Mouse (Mus musculus) heart, postnatal 36 days (tissue): ENCODE measurements at regions not wholly inside any gene's neighbourhood (a gene's known extent, or its start where the extent isn't known, plus 50 kb on each side); places are given as distances from the start of the nearest gene placed in this dataset.

Experiments used
- DNase-seq, 2 experiments: peaks; one replicate each; pipeline ENCODE4 v3.0.0; 2021 to 2022
- intact Hi-C: fragments of 180-260 bp; cut with DNase I; formaldehyde crosslinking; loops from one replicate; pipeline ENCODE4 v1.15.1; 2025

GRCm38 (mm10) chr9:61537316-61538189 is 165.4 kb downstream of the Tle3 start:
- DNase-seq = no peak
- intact Hi-C loops = no loop called here

DNA sequence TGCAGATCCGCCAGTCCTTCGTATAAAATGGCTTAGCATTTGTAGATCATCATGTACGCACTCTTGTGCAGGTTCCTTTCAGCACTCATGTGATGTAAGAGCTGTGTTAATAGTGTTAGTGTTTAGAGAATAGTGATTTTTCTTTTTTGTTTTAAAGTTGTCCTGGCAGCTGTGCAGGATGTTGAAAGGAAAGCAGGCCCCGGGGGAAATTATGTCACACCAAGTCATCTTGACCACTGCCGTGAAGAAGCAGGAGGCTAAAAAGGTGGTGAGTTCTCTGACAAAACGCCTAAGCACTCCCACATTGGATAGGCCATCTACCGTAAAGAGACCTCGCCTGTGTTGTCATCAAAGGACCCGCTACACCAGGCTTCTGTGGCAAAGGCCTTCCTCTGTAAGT is 161.1 kb downstream of the Tle3 start:
- DNase-seq = no peak

DNA sequence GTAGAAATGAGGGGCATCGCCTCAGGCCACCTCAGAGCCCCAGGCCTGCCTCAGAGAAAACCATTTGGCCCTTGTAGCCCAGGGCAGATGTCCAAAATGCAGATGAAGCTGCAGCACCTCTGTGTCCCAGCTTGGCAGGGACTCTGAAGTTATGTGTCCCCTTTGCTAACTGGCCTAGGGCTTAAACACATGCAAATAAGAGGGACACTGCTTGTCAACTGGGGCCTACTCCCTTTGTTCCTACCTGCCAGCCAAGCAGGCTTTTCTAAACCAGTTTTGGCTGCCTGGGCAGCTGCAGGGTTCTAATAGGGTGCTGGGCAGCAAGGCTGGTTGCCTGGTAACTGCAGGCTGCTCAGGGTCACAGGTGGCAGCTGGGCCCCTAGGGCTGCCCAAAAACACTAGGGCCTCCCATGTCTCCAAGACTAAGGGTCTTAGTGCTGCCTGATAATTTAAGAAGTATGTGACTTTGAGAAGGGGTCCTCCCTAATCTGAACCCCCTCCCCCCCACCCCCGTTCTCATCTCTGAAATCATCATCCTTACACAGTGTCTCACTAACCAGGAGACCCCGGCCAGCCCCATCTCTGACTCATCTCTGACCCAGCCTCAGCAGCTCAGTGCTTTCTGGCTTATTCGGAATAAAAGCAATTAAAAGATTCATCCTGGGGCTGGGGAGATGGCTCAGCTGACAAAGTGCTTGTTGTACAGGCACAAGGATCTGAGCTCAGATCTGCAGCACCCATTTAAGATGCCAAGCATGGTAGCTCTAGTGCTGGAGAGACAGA is 158.3 kb downstream of the Tle3 start:
- intact Hi-C loops = no loop called here
- DNase-seq = no peak

More for the DNA sequence above, 161.1 kb downstream of the Tle3 start:
- intact Hi-C loops = no loop called here

DNA sequence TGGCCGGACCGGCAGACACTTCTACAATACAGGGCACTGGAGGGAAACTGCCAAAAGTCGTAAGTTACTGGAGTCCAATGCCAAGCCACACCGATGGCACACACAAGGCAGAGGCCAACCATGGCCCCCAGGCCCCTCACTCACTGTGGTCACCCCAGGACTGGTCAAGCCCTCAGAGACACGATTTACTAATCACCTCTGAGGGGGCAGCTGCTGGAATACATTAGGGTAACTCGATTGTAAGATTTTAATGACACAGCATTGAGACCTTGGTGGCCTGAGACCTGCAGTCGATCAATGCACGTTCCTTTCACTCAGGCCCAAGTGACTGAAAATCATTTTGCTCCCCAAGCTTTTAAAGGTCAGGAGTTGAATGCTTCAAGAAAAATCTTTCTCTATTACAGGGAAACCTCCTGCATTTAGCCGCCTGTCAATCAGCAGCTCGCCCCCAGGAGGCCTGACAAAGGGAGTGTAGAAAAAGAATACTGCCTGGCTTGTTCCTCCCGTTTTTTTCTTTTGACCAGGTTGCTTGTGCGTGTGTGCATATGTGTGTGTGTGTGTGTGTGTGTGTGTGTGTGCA is 156.2 kb downstream of the Tle3 start:
- no peak for DNase-seq
- intact Hi-C loops = no loop called here

GRCm38 (mm10) chr9:61527491-61528056 is 155.4 kb downstream of the Tle3 start:
- DNase-seq = peak in 1 of 2 experiments; percentile 10
- intact Hi-C loops = no loop called here

DNA sequence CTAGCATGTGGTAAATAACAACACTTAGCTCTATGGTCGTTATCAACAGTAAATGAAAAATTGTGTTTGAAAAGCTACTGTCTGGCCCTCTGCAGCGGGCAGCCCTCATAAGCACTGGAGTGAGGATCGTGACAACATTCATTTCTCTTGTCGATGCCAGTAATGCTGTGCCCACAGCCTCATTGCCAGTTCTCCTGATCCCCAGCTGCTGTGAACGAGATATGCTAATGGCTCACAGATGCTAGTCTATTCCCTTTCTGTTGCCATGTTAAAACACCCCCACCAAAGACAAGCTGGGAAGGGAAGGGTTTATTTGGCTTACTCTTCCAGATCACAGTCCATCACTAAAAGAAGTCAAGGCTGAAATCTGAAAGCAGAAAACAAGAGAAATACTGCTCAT is 148.0 kb downstream of the Tle3 start:
- no peak for DNase-seq
- intact Hi-C loops = no loop called here

- no peak for DNase-seq
- intact Hi-C loops = no loop called here
These were observed 145.7 kb downstream of the Tle3 start for GRCm38 (mm10) chr9:61517906-61518305.

DNA sequence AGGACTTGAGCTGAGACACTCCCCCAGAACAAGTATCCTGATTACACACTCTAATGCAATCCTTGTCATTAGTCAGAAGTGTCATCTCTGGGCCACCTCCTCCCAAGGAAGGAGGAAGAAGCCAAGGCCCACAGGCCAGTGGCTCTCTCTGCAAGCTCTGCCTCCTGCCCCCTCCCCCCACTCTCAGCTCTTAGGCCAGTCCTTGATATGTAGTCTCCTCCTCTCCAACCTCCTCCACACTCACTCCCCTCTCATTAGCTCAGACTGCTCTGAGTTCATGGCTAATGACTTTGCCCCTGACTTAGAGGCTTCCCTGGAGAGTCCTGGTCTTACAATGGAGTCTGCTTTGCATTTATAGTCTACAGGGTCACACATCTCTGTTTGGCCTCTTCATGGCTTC is 139.3 kb downstream of the Tle3 start:
- intact Hi-C loops = no loop called here
- no peak for DNase-seq

DNA sequence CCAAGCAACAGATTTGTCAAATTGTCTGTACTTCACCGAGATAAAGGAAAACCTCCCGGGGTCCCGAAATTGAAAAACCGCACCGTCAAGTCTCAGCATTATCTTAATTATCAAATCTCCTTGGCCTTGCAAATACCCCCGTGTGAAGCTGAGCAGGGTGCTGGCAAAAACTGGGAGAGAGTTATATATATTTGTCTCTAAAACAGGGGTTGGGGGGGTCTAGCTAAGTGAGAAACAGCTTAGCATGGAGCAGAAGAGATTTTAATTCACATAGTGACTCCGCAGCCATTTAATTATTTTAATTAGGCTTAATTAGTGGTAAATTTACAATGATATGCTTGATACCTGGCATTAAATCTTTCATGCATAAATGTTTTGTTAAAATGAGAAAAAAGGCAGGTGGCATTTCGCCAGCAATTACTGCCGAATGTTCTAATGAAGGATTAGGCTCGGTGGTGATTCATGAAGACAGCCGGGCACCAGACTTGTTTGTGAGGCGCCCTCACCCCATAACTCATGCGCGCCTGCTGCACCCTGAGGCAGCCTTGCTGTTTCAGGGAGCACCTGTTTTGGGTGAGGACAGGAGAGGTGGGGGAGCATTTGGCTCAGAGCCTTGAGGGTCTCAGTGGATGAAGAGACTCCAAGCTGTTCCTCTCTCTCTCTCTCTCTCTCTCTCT is 138.2 kb downstream of the Tle3 start:
- DNase-seq = no peak
- intact Hi-C loops = no loop called here

DNA sequence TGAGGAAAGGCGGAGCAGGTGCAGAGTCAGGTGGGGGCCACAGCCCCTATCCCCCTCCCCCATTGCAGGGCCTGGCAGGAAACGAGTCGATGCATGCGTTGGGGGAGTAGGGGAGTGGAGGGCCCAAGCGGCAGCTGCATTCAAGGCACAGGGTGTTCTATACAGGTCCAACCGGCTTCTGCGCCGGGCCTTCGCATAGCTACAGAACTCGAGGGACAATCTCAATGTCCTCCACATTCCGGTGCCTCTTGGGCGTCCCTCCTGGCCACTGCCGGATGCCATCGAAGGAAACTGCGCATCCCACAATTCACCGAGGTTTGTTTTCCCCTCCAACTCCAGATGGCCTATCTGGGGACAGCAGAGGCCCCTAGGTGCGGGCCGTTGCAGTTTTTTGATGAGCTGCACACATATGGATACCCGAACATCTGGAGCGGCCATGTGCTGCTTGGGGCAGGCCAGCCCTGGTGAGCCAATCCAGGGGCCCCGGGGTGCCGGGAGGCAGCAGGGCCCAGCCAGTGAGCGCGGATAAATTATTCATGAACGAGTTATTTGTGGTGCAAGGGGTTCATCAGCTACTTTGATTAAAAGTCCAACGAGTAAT is 137.5 kb downstream of the Tle3 start:
- intact Hi-C loops = no loop called here

DNA sequence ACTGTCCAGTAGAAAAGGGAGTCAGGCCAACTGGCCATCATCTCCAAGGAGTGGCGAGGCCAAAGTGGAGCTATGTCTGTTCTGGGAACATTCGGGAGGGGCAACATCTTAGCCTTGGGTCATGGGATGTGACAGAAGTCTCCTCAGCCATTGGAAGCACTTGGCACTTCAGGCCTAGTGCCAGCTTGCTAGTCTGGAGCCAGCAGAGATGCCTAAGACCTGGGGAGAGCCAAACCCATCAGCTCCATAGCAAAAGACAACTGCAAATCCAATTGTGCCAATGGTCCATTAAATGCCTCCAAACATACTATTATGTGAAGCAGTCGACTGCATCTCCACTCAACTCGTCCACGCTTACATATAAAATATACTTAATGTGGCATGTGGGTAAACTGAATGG is 136.9 kb downstream of the Tle3 start:
- DNase-seq = no peak
- intact Hi-C loops = no loop called here

More for the DNA sequence above, 137.5 kb downstream of the Tle3 start:
- DNase-seq = no peak

DNA sequence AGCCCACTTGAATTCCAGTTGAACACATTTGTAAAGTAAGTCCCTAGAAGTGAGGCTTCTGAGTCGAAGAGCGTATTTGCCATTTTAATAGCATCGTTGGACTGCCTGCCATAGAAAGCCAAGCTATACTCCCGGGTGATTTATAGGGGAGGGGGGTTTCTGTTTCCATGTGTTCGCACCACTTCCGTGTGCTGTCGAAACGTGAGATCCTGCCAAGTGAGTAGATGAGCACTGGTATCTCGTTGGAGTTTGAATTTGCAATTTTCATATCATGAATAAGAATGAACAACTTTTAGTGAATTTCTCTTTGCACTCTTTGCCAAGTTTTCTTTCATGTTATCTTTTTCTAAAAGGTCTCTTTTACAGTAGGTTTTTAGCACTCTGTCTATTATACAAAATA is 128.7 kb downstream of the Tle3 start:
- no peak for DNase-seq
- intact Hi-C loops = no loop called here

- intact Hi-C loops = no loop called here
These were observed 120.7 kb downstream of the Tle3 start for GRCm38 (mm10) chr9:61492896-61493295.

GRCm38 (mm10) chr9:61491131-61491712 is 119.1 kb downstream of the Tle3 start:
- no peak for DNase-seq
- intact Hi-C loops = no loop called here

More at GRCm38 (mm10) chr9:61492896-61493295, 120.7 kb downstream of the Tle3 start:
- DNase-seq = no peak

GRCm38 (mm10) chr9:61489983-61490382 is 117.8 kb downstream of the Tle3 start:
- intact Hi-C loops = no loop called here
- DNase-seq = no peak

GRCm38 (mm10) chr9:61489147-61489546 is 117.0 kb downstream of the Tle3 start:
- intact Hi-C loops = no loop called here
- no peak for DNase-seq

- intact Hi-C loops = no loop called here
- DNase-seq = no peak
These were observed 115.7 kb downstream of the Tle3 start for GRCm38 (mm10) chr9:61487824-61488223.

DNA sequence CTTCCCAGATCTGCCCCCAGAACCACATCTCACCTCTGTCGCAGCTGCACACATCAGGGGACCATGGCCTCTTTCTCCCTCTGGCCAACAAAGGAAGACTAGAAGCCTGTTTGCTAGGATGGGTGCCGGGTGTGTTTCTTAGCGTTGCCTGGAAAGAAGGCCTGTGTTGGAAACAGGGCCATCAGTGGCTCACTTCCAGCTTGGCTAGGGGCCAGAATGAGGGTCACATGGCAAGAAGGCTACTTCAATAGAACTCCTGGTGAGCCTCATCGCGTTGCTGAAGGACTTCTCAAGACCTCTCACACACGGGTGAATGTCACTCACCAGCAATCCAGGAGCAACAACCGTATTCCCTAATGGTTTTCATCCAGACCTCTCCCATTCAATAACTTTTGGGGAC is 115.0 kb downstream of the Tle3 start:
- intact Hi-C loops = no loop called here
- no peak for DNase-seq

DNA sequence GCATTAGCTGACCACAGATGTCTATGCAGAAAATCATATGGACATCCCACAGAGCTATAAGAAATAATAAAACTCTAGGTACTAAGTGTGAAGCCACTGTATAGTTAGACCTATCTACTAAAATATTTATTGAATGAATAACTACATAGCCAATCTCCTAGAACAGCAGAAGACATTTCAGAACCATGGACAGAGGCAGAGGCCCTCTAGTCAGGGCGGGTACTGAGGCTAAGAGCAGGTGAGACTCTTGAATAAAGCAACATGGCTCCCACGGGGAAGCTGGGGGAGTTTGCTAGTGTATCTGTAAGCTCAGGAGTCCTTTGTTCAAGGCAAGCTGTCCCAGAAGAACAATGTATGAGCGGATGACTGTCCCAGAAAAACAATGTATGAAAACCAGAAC is 112.2 kb downstream of the Tle3 start:
- no peak for DNase-seq
- intact Hi-C loops = no loop called here

DNA sequence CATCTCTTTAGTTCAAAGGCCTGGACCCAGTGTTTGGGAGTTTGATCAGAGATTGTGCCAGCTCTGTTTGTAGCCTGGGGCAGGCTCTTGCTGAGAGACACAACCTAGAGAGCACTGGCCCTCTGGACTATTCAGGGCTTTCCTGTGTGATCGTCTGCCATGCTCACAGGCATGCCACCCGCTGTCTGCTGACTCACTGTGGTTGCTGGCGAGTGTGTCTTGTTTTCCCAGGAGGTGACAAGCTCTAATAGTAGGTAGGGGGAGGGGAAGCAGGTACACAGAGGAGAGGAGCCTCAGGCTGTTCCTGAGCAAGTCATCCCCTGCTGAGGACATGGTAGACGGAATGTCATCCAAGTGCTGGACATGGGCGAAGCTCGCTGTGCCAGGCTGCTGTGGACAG is 107.5 kb downstream of the Tle3 start:
- DNase-seq = no peak
- intact Hi-C loops = no loop called here
